Mouse (Mus musculus) E14TG2a.4 (cell line): ENCODE measurements around the gene Ryr3.

Experiments
- CTCF ChIP-seq: conservative IDR thresholded peaks from 2 replicates; pipeline ENCODE4 v1.5.1; 2014; ENCODE audit warnings: low read length
- NANOG ChIP-seq: IDR thresholded peaks from 2 replicates; pipeline ENCODE4 v1.6.1; 2014; ENCODE audit warnings: borderline replicate concordance, low read length, mixed read lengths
- POU5F1 ChIP-seq: IDR thresholded peaks from 2 replicates; pipeline ENCODE4 v1.6.1; 2014; ENCODE audit warnings: low read length, borderline replicate concordance

- TF ChIP-seq CTCF (no peak), NANOG (no peak), POU5F1 (no peak)
These were observed 614.4 kb downstream of the Ryr3 start for GRCm38 (mm10) chr2:112602487-112602886.
